Mouse (Mus musculus) lung, postnatal 14 days (tissue): ENCODE data around the gene Jarid2.

Source experiments
- DNase-seq: peaks from one replicate; pipeline ENCODE4 v3.0.0; 2021

The Jarid2 gene

GRCm38 (mm10) chr13:44730146-44730864 is 1.0 kb downstream of the Jarid2 start:
- DNase-seq = peak; percentile 100

GRCm38 (mm10) chr13:44730939-44731551 is 1.8 kb downstream of the Jarid2 start:
- DNase-seq = peak; percentile 89

- DNase-seq = peak; percentile 5
These were observed 2.6 kb downstream of the Jarid2 start for GRCm38 (mm10) chr13:44731727-44732441.

GRCm38 (mm10) chr13:44732442-44732974 is 3.2 kb downstream of the Jarid2 start:
- no peak for DNase-seq

GRCm38 (mm10) chr13:44733036-44733372 is 3.7 kb downstream of the Jarid2 start:
- DNase-seq = no peak

GRCm38 (mm10) chr13:44733373-44734111 is 4.3 kb downstream of the Jarid2 start:
- peak; percentile 92 for DNase-seq

GRCm38 (mm10) chr13:44734441-44734840 is 5.2 kb downstream of the Jarid2 start:
- DNase-seq = no peak

GRCm38 (mm10) chr13:44735088-44735690 is 5.9 kb downstream of the Jarid2 start:
- DNase-seq = no peak

GRCm38 (mm10) chr13:44737297-44737696 is 8.0 kb downstream of the Jarid2 start:
- DNase-seq = peak; percentile 51

GRCm38 (mm10) chr13:44751780-44752179 is 22.5 kb downstream of the Jarid2 start:
- no peak for DNase-seq

- DNase-seq = no peak
These were observed 23.9 kb downstream of the Jarid2 start for GRCm38 (mm10) chr13:44753206-44753605.

GRCm38 (mm10) chr13:44755434-44755833 is 26.2 kb downstream of the Jarid2 start:
- no peak for DNase-seq

GRCm38 (mm10) chr13:44758750-44759149 is 29.5 kb downstream of the Jarid2 start:
- DNase-seq = peak; percentile 9

GRCm38 (mm10) chr13:44760761-44761160 is 31.5 kb downstream of the Jarid2 start:
- DNase-seq = no peak

GRCm38 (mm10) chr13:44763068-44763467 is 33.8 kb downstream of the Jarid2 start:
- no peak for DNase-seq

- no peak for DNase-seq
These were observed 38.5 kb downstream of the Jarid2 start for GRCm38 (mm10) chr13:44767751-44768150.

GRCm38 (mm10) chr13:44770808-44771605 is 41.7 kb downstream of the Jarid2 start:
- DNase-seq = no peak

- no peak for DNase-seq
These were observed 43.5 kb downstream of the Jarid2 start for GRCm38 (mm10) chr13:44772816-44773215.

- no peak for DNase-seq
These were observed 45.1 kb downstream of the Jarid2 start for GRCm38 (mm10) chr13:44774351-44774750.

GRCm38 (mm10) chr13:44775396-44775795 is 46.1 kb downstream of the Jarid2 start:
- no peak for DNase-seq

GRCm38 (mm10) chr13:44780506-44780905 is 51.2 kb downstream of the Jarid2 start:
- no peak for DNase-seq

GRCm38 (mm10) chr13:44781126-44781525 is 51.9 kb downstream of the Jarid2 start:
- DNase-seq = no peak
